Mouse (Mus musculus): ENCODE results near the gene Eif4a3.
"Not testable (repeated sequence)": the region's sequence is repeated elsewhere in the genome, so short reads cannot be mapped to it uniquely, and the experiment has no call there.

Gene Eif4a3

DNA sequence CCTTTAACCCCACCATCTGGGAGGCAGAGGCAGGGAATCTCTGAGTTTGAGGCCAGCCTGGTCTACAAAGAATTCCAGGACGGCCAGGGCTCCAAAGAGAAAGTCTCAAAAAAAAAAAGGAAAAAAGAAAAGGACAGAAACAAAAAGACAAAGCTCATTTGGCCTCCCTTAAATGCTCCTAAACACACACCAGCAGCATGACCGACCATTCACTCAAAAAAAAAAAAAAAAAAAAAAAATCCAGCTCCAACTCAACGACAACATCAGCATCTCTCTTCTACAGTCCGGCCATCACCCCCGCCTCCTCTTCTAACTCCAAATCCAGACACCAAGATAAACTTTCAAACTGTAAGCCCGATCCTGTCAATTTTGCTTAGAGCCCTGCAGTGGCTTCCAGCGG is 972 bp downstream of the Eif4a3 start:
- no peak for DNase-seq (ENCODE audit: low read depth, low spot score)

DNA sequence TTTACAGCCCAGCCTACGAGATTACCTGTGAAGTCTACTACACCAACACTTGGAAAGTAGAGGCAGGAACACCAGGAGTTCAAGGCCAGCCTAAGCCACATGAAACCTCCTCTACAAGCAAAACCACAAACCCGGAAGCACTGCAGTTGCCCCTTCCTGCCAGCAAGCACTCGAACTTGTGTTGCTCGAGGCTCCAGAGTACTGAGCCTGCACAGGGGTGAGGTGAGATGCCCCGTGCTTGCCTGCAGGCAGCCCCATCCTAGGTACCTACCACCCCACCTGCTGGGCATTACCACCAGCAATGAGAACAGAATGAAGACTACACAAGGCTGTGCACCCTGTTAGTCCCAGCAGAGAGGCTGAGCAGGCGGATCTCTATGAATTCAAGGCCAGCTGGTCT is 1.9 kb downstream of the Eif4a3 start:
- DNase-seq (ENCODE audit: low read depth, low spot score) = peak; percentile 12

DNA sequence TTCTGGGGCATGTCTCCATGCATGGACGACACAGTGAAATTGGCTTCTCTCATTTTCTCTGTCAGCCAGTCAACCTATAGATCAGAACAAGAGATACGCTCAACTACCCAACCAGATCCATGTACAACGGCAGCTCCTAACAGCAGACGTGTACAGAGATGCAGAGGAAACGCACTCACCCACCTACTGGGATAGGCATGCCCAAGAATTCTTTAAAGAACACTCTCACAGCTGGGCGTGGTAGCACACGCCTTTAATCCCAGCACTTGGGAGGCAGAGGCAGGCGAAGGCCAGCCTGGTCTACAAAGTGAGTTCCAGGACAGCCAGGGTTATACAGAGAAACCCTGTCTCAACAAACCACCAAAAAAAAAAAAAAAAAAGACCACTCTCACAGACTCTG is 7.0 kb downstream of the Eif4a3 start:
- DNase-seq (ENCODE audit: low read depth, low spot score) = not testable (repeated sequence)

DNA sequence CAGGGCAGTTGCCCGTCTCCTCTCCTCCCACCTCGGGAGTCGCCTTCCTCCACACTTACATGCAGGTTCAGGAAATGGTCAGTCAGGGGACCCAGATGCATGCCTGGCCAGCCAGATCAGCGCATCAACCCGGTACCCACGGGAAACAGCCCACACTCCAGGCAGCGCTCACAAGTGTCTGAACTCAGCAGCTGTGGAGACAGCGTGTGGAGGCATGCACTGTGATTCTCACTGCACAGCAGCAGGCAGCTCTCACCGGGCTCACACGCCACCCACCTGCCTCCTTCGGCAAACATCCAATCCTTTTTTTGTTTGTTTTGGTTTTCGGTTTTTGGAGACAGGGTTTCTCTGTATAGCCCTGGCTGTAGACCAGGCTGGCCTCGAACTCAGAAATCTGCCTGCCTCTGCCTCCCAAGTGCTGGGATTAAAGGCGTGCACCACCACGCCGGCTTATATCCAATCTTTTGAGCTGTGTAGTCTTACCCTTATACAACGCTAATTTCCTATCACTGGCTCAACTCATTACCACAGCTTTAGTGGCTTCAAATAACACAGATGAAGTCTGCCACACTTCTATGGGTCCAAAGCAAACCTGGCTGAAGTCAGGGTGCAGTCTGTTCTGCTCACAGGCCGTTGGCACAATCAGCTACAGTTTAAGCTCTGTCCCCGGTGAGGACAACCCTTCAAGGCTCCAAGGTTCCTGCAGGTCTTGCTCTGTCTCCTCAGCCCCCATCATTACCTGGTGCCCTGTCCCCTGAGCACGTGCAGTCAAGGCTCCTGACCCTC is 12.5 kb downstream of the Eif4a3 start:
- DNase-seq (ENCODE audit: low read depth, low spot score) = no peak

DNA sequence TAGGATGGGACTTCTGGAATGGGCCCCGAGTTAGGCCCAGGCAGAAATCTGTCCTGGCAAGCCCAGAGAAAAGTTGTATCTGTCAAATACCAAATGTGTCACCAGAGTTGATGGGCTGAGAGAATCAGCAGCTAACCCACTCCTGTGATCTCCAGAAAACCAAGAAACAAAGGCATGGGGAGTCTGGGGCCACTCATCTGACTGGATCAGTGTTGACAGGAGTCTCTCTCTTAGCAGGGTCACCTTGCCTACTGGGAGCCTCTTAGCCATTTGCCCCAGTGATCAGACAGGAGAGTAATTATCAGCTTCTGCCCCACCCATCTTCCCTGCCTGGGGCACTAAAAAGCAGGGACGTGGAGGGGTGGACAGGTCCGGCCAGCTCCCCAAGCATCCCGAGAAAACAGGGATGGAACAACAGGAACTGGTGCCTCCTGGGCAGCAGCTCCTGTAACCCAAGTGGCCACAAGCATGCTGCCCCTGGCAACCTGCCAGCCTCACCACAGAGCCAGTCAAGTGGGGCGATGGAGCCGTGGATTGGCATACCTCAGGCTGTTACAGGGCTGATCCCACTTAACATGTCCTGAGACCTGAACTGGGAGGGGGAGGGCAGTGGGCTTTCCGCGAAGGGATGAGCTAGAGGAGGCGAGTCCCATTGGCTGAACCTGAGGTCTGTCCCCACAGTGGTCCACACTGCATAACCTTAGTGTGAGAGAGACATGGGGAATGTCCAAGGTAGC is 13.9 kb downstream of the Eif4a3 start:
- DNase-seq (ENCODE audit: low read depth, low spot score) = no peak

DNA sequence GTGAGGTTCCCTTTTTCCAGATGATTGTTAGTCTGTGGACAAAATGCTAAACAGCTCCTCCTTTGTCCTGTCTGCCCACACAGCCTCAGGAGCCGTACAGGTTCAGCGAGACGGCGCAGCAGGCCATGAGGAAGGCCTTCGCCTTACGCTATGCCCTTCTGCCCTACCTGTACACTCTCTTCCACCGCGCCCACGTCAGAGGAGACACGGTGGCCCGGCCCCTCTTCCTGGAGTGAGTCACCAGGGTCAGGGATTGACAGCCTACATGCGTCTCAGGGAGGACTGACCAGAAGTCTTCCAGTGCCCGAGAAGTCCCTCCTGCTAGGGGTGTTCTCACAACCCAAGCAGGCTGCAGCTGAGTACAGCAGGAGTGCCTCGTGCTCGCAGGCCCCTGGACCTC is 18.9 kb downstream of the Eif4a3 start:
- DNase-seq (ENCODE audit: low read depth, low spot score) = no peak

DNA sequence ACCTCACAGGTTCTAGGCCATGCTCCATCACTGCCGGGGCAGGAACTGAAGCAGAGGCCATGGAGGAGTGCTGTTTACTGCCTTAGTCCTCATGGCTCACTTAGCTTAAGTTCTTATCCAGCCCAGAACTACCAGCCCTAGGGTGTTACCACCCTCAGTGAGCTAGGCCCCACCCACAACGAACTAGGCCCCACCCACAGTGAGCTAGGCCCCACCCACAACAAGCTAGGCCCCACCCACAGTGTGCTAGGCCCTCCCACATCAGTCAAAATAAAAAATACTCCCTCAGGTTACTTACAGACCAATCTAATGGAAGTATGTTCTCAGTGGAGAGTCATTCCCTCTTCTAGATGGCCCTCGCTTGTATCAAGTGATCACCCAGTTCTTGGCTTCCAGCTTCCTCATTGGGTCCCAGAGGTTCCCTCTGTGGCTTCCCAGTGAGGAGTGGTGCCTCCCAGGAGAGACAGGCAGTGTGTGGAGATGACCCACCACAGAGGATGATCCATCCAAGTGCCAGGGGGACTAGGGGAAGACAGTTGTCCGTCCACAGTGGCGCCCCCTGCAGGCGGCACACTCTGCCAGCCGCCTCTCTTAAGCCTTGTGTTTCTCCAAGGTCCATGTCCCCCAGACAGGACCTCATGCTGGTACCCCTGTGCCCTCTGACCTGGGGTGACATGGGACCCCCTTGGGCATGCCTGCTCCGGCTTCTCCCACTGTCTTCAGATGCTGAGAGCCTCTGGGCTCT is 26.5 kb downstream of the Eif4a3 start:
- DNase-seq (ENCODE audit: low read depth, low spot score) = peak; percentile 34

DNA sequence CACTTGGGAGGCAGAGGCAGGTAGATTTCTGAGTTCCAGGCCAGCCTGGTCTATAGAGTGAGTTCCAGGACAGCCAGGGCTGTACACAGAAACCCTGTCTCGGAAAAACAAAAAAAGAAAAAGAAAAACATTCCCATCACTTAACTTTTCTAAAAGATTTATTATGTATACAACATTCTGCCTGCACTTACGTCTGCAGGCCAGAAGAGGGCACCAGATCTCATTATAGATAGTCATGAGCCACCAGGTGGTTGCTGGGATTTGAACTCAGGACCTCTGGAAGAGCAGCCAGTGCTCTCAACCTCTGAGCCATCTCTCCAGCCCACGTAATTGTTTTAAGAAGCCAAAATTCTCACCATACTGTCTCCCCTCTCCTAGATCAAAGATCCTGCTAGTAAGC is 27.4 kb downstream of the Eif4a3 start:
- DNase-seq (ENCODE audit: low read depth, low spot score) = not testable (repeated sequence)

DNA sequence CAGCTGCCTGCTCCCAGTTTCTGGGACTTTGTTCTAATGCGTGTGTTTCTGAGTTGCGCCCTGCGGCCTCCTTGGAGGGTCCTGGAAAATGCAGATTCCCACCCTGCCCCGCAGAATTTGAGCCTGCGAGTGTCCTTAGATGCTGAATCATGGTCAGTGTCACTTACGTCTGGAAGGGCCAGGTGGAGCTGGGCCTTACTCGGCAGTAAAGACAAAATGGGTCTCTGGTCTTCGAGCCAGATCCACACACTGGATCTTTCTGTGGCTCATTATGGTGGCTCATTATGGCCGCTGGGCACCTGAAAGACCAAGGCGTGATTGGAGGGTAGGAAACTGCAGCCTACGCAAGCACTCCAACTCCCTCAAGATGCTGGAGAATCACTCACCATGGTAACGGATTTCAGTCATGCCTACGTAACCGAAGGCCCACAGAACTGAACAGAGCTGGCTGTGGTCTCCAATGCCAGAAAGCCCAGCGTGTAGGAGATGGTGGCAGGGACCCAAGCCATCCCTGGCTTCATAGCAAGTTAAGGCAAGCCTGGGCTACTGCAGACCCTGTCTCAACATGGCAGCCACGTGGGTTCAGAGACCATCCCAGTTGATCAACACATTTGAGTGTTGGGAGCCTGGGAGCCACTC is 31.2 kb downstream of the Eif4a3 start:
- no peak for DNase-seq (ENCODE audit: low read depth, low spot score)

DNA sequence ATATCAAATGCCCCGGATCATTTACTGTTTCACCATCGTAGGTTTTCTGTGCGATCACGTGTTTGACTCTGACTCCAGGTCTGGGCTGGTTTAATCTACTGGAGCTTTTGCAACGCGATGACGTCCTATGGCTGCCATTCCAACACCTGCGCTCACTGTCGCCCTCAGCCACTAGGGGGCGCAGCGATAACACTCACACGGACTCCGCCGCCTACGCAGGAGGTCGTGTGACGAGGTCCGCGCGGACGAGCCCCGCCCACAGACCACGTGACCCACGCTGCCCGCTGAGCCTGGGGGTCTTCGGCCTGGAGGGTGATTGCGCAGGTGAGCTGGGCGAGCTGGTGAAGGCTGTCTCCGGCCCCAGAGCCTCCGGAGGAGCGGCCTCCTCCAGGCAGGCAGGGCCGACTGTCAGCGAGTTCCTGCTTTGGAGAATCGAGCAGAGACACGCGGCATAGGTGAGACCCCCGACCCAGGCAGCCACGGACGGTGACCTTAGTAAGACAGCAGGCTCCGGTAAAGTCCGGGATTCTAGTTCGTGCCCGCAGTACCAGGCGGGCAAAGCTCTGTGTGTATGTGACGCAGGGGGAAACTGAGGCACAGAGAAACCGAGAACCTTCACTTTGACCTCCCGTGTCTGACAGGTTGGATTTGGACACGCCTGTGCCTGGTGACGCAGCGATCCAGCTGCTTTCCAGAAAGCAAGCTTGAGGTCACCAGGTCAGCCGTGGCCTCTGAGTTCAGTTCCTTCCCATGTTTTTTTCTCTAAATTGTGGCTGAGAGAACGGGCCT is 31.9 kb downstream of the Eif4a3 start, which contains the start of gene Gaa:
Gene Gaa, plus strand, starts transcription at position 120 of the 789 bp plus-strand sequence.
- DNase-seq (ENCODE audit: low read depth, low spot score) = peak; percentile 95

DNA sequence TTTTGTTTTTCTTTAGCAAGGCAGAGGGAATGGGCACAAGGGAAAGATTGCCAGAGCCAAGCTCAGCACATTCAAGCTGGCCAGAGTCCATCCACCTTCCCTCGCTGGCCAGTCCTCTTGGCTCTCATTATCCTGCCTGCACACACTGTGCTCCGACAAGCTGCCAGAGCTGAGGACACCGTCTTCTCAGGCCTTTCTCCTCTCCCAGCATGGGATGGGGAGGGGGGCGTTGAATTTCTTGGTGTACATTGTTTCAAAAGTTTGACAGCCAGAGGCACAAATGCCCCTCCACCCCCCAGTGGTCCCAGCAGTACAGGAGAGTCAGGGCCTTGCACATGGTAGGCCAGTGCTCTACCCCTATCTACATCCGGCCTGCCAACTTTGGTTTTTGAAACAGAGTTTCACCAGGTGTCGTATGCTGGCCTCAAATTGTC is 32.6 kb downstream of the Eif4a3 start:
- DNase-seq (ENCODE audit: low read depth, low spot score) = no peak

DNA sequence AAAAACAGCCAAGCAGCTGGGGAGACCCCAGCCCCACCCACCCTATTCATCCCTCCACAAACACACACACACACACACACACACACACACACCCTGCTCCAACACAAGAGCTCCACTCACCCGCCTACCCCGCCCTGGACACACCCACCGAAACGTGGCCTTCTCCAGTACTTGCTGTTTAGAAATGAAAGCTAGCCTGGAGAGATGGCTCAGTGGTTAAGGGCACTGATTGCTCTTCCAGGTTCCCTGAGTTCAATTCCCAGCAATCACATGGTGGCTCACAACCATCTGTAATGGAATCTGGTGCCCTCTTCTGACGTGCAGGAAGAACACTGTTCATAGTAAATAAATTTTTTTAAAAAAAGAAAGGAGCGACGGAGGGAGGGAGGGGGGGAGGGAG is 34.1 kb downstream of the Eif4a3 start:
- no peak for DNase-seq (ENCODE audit: low read depth, low spot score)

DNA sequence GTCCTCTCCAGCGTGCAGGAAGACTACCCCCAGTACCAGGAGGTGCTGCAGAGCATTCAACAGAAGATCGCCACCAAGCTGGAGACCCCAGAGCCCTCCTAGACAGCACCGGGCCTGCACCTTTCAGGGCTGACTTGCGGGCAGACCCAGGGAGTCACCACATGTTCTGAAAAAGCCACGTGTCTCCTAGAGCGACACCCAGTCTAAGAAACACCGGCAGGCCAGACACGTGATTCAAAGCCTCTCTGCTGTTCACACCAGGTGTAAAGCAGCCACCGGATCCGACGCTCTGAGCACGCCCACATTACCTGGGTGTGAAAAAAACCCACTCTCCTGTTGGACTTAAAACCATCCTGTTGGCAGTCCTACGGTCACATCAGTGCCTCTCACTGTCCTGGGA is 35.5 kb downstream of the Eif4a3 start:
- no peak for DNase-seq (ENCODE audit: low read depth, low spot score)

DNA sequence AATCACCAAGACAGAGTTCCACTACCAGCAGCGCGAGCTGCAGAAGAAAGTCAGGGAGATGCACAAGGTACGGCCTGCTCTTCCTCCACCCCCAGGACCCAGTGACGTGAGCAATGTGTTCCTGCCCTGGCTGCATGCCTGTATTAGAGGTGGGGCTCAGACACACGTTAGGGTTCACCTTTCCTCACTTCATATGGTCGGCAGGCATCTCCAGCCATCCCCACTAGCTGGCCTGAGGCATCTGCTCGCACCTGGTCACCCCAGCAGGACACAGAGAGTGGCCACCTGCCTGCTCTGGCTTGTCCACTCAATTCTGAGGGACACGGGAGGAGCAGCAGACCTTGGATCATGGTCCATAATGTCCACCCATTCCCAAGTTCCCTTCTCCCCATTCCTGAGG is 39.9 kb downstream of the Eif4a3 start:
- no peak for DNase-seq (ENCODE audit: low read depth, low spot score)

DNA sequence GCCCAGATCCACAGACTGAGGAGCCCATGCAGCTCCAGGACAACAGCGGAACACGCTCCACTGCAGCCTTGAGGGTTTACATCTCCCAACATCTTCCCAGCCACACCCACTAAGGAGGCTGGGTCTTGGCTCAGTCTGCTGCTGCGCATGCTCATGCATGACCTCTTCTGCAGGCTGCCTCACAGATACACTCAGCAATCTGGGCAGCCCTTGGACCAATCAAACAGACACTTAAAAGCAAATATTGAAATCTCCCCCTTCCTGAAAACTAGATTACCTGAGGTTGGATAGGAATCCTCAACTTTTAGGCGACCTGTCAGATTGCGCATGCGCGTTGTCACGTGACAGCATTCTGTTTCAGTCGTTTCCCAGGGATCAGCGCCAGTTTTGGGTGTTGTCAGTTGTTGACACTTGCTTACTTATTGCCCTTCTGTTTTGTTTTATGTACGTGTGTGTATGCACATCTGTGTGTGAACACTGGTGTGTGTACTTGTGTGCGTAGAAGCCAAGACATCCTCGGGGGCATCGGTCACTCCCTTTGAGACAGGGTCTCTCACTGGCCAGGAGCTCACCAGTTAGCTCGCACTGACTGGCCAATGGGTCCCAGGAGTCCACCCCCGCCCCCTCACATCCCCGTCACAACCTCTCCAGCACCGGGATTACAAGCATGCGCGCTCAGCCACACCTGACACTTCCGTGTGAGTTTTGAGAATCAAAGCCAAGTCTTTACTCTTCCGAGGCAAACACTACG is 41.1 kb downstream of the Eif4a3 start:
- no peak for DNase-seq (ENCODE audit: low read depth, low spot score)

DNA sequence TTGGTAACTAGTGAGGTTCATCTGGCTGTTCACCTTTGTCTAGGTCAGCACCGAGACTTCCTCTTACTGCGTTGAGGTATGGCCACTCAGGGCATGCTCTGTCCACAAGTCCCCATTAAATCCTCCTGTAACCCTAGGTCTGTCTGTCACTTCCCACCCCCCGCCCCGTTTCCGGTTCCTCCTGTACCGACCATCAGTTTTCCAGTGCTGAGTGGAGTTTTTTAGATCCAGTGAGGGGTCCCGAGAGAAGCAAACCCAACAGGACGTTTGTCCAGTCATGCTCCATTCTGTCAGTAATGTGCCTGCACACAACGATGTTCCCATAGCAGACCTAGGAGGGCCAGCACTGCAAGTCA is 41.7 kb downstream of the Eif4a3 start:
- no peak for DNase-seq (ENCODE audit: low read depth, low spot score)

DNA sequence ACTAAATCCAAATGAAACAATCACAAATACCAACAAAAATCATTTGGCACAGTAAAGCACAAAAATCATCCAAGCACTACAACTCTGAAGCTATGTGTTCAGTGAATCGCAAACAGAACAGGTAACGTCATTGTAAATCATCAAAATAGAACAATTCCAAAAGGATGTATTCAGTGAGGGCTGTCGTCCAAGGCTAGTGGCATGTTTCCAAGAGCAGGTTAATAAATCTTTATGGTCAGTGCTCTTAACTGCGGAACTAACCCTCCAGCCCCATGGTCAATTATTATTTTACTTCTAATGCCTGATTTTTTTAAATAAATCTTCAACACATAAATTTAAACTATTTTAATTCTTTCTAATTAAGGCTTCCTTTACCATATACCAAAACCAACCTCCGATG is 43.3 kb downstream of the Eif4a3 start:
- DNase-seq (ENCODE audit: low read depth, low spot score) = not testable (repeated sequence)

DNA sequence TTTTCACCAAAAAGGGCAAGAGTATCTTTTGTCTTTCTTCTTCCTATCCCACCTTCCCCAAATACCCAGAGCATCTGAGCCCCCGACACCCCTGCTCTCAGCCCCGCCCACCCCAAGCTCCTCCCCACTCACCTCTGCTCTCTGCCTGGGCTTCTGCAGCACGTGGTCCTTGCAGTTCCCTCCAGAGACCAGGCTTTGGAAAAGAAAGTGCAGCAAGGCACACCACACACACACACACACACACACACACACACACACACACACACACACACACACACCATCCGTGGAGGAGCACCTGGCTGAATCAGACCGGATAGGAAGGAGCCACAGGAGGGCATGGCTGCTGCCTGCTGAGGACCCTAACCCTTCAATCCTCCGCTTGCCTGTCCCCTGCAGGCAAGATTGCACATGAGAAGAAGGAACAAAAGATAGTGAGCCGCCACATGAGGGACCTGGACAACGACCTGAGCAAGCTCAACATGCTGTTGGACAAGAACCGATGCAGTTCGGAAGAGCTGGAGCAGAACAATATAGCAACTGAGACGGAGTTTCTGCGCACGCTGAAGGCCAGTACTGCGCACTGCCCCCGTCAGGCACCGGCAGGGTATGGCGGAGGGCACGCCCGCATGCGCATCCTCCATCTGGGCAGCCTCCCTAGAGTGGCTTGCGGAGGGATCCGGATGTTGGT is 46.9 kb downstream of the Eif4a3 start:
- DNase-seq (ENCODE audit: low read depth, low spot score) = no peak

DNA sequence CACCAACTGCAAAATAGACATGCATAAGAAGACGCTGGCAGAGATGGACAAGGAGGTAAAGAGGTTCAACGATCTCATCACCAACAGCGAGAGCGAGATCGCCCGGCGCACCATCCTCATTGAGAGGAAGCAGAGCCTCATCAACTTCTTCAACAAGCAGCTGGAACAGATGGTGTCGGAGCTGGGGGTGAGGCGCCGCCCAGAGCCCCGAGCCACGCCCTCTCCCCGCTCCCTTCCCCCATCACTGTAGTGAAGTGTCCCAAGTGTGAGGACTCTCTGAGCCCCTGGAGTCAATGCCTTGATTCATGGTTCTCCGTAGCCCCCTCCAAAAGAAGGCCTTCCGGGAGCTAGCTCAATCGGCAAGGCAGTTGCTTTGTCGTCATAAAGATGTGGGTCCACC is 48.9 kb downstream of the Eif4a3 start:
- DNase-seq (ENCODE audit: low read depth, low spot score) = no peak

DNA sequence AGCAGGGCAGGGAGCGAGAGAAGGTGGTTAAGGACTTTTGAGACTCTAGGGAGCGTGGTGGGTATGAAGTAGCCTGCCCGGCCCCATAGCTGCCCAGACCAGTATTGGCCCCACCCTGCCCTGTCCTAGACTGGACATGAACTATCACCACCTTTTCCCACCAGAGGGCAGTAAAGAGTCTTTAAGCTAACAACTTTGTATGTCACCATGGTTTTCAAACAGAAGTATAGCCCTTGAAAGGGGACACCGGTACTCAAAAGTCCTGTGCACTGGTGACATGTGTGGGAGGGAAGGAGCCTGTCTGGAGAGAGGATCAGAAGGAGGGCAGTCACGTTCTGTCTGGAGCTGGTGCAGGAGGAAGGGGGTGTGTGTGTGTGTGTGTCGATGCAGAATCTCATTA is 50.9 kb downstream of the Eif4a3 start:
- DNase-seq (ENCODE audit: low read depth, low spot score) = peak; percentile 70
